Mouse (Mus musculus): ENCODE measurements around the gene Nmnat1. TPM values are rescaled to one million over a fixed set of nuclear protein-coding genes. Genes with fewer than 3 reads are reported as not detected.

The Nmnat1 gene
- polyA plus RNA-seq, 2 experiments = 10.1 to 10.6 TPM

DNA sequence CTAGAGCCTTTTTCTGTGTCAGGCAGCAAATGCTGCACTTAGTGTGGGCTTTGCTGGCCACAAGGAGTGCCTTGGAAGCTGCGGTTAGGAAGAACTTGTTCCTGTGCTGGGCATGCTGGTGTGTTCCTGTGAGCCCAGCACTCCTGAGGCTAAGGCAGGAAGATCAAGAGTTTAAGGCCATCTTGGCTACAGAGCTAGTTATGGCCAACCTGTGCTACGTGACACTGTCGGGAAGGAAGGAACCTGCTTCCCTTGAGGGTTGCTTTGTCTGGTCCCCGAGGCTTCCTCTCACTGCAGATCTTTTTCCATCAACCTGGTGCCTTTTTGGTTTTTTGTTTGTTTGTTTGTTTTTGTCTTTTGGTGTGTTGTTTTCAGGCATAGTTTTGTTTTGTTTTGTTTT is 40.2 kb upstream of the Nmnat1 start:
- H3K4me1 ChIP-seq (ENCODE audit: control insufficient read depth, insufficient read depth, low read length) = peaks cover 17% of the 10 kb centered on the region
- no peak overlapping the region for H3K4me2 ChIP-seq (replicated peaks; ENCODE audit: low read depth, low read length, severe bottlenecking)
- no peaks in the 10 kb centered on the region; the same call in 1 of the 2 replicates for H3K36me3 ChIP-seq (ENCODE audit: control insufficient read depth, insufficient read depth, low read length)
- H3K4me3 ChIP-seq (replicated peaks; ENCODE audit: low read length) = no peak overlapping the region
- DNase-seq (ENCODE audit: low spot score) = no peak
- 86% methylated on average over 4 of the region's 4 CpGs for WGBS
- ATAC-seq (ENCODE audit: low FRiP score, low read depth) = no peak
- H3K27me3 ChIP-seq (ENCODE audit: control insufficient read depth, insufficient read depth, low read length) = no peaks in the 10 kb centered on the region
- no peak overlapping the region for H3K27ac ChIP-seq (replicated peaks; ENCODE audit: low read depth, low read length)
- no peak overlapping the region for H3K9ac ChIP-seq (ENCODE audit: low read depth, low read length, severe bottlenecking)
- no peak for TF ChIP-seq POLR2A (IDR thresholded peaks at IDR 0.05; ENCODE audit: borderline replicate concordance, extremely low read depth, insufficient read depth, insufficient read length)
- no peaks in the 10 kb centered on the region for H3K9me3 ChIP-seq (ENCODE audit: control insufficient read depth, low read length)

DNA sequence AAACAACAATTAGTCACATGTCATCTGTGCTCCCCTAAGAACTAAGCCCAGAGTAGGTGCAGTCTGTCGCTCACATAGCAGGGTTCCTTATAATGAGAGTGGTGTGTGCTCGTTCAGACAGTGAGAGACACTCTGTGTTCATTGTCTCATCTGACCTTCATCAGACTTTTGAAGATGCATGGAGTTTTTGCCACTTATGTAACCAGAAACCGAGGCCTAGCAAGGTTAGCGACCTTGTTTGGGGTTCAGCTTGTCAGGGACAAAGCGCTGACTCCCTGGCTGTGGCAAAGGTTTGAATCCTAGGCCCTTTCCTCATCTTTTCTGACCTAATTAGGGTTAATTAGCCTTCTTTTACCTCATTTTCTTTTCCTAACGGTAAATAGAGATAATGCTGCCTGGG is 39.0 kb upstream of the Nmnat1 start:
- Histone ChIP-seq H3K4me2 (replicated peaks; ENCODE audit: low read depth, low read length, severe bottlenecking) (no peak overlapping the region), H3K36me3 (ENCODE audit: control insufficient read depth, insufficient read depth, low read length) (no peaks in the 10 kb centered on the region; the same call in 1 of the 2 replicates), H3K9me3 (ENCODE audit: control insufficient read depth, low read length) (no peaks in the 10 kb centered on the region), H3K9ac (ENCODE audit: low read depth, low read length, severe bottlenecking) (no peak overlapping the region), H3K4me1 (ENCODE audit: control insufficient read depth, insufficient read depth, low read length) (peaks cover 23% of the 10 kb centered on the region), H3K4me3 (replicated peaks; ENCODE audit: low read length) (no peak overlapping the region), H3K27ac (replicated peaks; ENCODE audit: low read depth, low read length) (no peak overlapping the region), H3K27me3 (ENCODE audit: control insufficient read depth, insufficient read depth, low read length) (no peaks in the 10 kb centered on the region)
- 80% methylated on average over 6 of the region's 6 CpGs for WGBS
- no peak for DNase-seq (ENCODE audit: low spot score)
- no peak for TF ChIP-seq POLR2A (IDR thresholded peaks at IDR 0.05; ENCODE audit: borderline replicate concordance, extremely low read depth, insufficient read depth, insufficient read length)
- ATAC-seq (ENCODE audit: low FRiP score, low read depth) = no peak

DNA sequence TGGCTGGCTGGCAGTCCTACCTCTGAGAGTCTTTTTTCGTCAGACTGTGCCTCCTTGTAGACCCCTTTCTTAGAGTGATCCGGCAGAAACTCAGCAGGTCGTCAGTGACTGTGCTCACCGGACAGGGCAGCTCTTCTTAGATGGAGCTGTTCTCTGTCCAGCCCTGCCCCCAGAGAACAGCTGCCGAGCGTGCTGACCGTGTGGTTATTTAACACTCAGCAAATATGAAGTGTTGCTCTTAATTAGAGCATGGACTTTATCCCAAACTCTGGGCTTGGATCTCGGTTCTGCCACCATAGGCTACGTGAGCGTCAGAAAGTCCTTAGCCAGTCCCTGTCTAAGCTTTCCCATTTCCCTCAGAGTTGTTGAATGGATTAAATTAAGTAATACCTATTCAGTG is 36.3 kb upstream of the Nmnat1 start:
- TF ChIP-seq POLR2A (IDR thresholded peaks at IDR 0.05; ENCODE audit: borderline replicate concordance, extremely low read depth, insufficient read depth, insufficient read length) = no peak
- DNase-seq (ENCODE audit: low spot score) = no peak
- Histone ChIP-seq H3K9ac (ENCODE audit: low read depth, low read length, severe bottlenecking) (no peak overlapping the region; the same call in 1 of the 2 replicates), H3K27me3 (ENCODE audit: control insufficient read depth, insufficient read depth, low read length) (no peaks in the 10 kb centered on the region), H3K27ac (replicated peaks; ENCODE audit: low read depth, low read length) (no peak overlapping the region), H3K4me3 (replicated peaks; ENCODE audit: low read length) (no peak overlapping the region), H3K9me3 (ENCODE audit: control insufficient read depth, low read length) (no peaks in the 10 kb centered on the region), H3K4me1 (ENCODE audit: control insufficient read depth, insufficient read depth, low read length) (peaks cover 17% of the 10 kb centered on the region), H3K4me2 (replicated peaks; ENCODE audit: low read depth, low read length, severe bottlenecking) (no peak overlapping the region), H3K36me3 (ENCODE audit: control insufficient read depth, insufficient read depth, low read length) (no peaks in the 10 kb centered on the region; the same call in 1 of the 2 replicates)
- no peak for ATAC-seq (ENCODE audit: low FRiP score, low read depth)
- 76% methylated on average over 10 of the region's 10 CpGs for WGBS

DNA sequence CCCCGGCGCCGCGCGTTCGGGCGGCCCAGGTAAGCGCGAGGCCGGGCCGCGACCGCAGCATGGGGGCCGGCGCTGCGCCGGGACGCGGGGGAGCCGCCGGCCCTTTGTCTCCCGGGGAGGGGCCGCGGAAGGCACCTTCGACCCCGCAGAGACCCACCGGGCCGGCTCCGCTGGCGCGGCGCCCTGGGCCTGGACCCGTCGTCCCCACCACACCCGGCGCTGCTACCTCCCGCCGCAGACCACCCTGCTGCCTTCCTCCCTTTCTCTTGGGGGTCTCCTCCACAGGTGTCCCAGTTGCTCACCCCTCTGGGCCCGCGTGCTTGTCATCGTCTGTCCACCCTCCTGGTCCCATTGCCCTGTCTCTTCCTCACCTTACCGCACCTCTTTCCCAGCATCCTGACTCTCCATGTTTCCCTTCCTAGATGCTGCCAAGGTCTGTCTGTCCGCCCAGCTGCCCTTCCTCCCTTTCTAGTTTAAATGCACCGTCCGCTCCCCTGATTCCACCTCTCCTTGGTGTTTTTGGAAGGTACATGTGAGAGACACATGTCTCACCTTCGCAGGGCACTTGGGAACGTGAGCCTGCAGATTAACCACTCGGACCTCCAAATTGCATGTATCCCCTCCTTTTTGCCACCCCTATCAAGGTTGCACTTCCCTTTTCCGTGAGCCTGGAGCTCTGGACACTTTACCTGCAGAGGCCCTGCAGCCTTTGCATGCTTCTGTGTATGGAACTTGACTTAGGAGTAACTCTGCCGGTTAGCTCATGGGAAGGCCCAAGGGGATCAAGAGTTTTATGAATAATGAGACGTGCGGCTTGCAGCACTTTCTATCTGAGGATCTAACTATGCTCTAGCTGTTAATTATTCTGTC is 33.6 kb upstream of the Nmnat1 start:
- H3K36me3 ChIP-seq (ENCODE audit: control insufficient read depth, insufficient read depth, low read length) = no peaks in the 10 kb centered on the region; the same call in 1 of the 2 replicates
- 2% methylated on average over 32 of the region's 52 CpGs for WGBS
- no peak for ATAC-seq (ENCODE audit: low FRiP score, low read depth)
- H3K9me3 ChIP-seq (ENCODE audit: control insufficient read depth, low read length) = no peaks in the 10 kb centered on the region
- H3K4me2 ChIP-seq (replicated peaks; ENCODE audit: low read depth, low read length, severe bottlenecking) = peak overlapping the region; percentile 93
- peak overlapping the region; percentile 92 for H3K9ac ChIP-seq (ENCODE audit: low read depth, low read length, severe bottlenecking)
- no peaks in the 10 kb centered on the region for H3K27me3 ChIP-seq (ENCODE audit: control insufficient read depth, insufficient read depth, low read length)
- TF ChIP-seq POLR2A (IDR thresholded peaks at IDR 0.05; ENCODE audit: borderline replicate concordance, extremely low read depth, insufficient read depth, insufficient read length) = no peak
- peak overlapping the region; percentile 79 for H3K4me3 ChIP-seq (replicated peaks; ENCODE audit: low read length)
- DNase-seq (ENCODE audit: low spot score) = no peak
- H3K27ac ChIP-seq (replicated peaks; ENCODE audit: low read depth, low read length) = peak overlapping the region; percentile 78
- peaks cover 9% of the 10 kb centered on the region for H3K4me1 ChIP-seq (ENCODE audit: control insufficient read depth, insufficient read depth, low read length)

DNA sequence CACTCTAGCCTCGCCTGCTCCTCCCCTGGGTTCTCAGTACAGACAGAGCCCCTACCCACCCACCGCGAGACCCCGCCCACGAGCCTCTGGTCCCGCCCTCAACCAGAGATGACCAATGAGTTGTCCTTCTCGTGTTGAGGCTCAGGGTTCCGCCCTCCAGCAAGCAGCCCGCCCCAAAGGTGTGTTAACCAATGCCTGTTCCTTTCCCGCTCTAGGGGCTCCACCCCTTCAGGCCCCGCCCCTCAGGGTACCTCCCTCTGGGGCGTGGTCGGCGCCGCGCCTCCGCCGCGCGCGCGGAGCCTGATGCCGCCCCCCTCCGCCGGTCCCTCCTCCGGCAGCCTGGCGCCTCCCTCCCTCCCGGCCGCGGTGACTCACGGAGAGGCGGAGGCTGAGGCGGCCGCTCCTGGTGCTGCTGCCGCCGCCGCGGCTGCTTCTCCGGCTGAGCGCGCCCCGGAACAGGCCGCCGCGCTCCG is 32.9 kb upstream of the Nmnat1 start, which contains the start of gene Ctnnbip1:
Gene Ctnnbip1, plus strand, starts transcription at position 369 of the 473 bp plus-strand sequence.
- H3K4me2 ChIP-seq (replicated peaks; ENCODE audit: low read depth, low read length, severe bottlenecking) = peak within 1 kb of the TSS; percentile 93
- H3K9me3 ChIP-seq (ENCODE audit: control insufficient read depth, low read length) = no peaks in the 10 kb centered on the region
- peak within 1 kb of the TSS; percentile 92 for H3K9ac ChIP-seq (ENCODE audit: low read depth, low read length, severe bottlenecking)
- no peaks in the 10 kb centered on the region for H3K27me3 ChIP-seq (ENCODE audit: control insufficient read depth, insufficient read depth, low read length)
- peaks cover 9% of the 10 kb centered on the region for H3K4me1 ChIP-seq (ENCODE audit: control insufficient read depth, insufficient read depth, low read length)
- ATAC-seq (ENCODE audit: low FRiP score, low read depth) (peak; percentile 98), DNase-seq (ENCODE audit: low spot score) (peak; percentile 96)
- H3K4me3 ChIP-seq (replicated peaks; ENCODE audit: low read length) = peak within 1 kb of the TSS; percentile 79
- peak within 1 kb of the TSS; percentile 78 for H3K27ac ChIP-seq (replicated peaks; ENCODE audit: low read depth, low read length)
- H3K36me3 ChIP-seq (ENCODE audit: control insufficient read depth, insufficient read depth, low read length) = no peaks in the 10 kb centered on the region; the same call in 1 of the 2 replicates
- TF ChIP-seq POLR2A (IDR thresholded peaks at IDR 0.05; ENCODE audit: borderline replicate concordance, extremely low read depth, insufficient read depth, insufficient read length) = 0 out of 2 replicates have a peak, but pooled peaks have one; percentile 41
- WGBS = 0% methylated on average over 30 of the region's 46 CpGs

Data from limb, embryonic 14.5 days (tissue).